Mouse (Mus musculus) adrenal gland, postnatal 4 days (tissue): ENCODE results near the gene Pdk4. TPM values are rescaled to one million over a fixed set of nuclear protein-coding genes. Genes with fewer than 3 reads are reported as not detected.

ENCODE experiments used
- DNase-seq, 2 experiments: peaks; one replicate each; pipeline ENCODE4 v3.0.0; 2021 to 2022; ENCODE audit warnings: low spot score in 2 of 2, mixed read lengths in 2 of 2
- total RNA-seq, 2 experiments: library from RNA; stranded (reverse); gene quantifications; 2 replicates each; pipeline ENCODE4 v1.2.3; 2021

The Pdk4 gene
- total RNA-seq, 2 experiments from 2014 or later = 71.3 to 86.9 TPM

GRCm38 (mm10) chr6:5447546-5447945 lies 48.6 kb downstream of the Pdk4 start:
- no peak for DNase-seq

- no peak for DNase-seq
Observed at GRCm38 (mm10) chr6:5447013-5447412, 49.1 kb downstream of the Pdk4 start.

DNA sequence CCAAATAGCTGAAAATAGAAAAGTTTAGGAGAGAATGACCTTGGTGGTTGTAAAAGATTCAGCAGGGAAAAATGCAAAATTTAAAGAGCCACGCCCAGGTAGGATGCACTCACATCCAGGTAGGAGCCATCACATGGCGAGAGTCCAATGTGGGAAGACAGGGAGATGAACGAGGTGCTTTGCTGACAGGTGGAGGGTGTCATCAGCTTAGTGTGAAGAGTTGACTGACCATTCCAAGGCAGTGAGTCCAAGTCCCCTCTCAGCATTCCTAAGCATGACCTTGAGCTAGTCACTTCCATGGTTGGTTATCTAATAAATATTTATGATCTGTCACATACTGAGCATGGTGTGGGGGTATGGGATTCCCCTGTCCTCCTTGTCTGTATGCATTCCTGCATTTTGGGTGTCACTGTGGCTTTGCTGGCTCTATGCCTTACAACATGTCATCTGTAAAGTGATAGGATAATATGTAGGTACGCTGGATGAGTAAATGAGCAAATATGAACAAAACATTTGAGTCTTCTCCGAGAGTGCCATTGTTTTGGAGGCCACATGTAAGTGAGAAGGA lies 51.7 kb downstream of the Pdk4 start:
- DNase-seq = no peak

- no peak for DNase-seq
Observed at GRCm38 (mm10) chr6:5443104-5443863, 52.8 kb downstream of the Pdk4 start.

- DNase-seq = no peak
Observed at GRCm38 (mm10) chr6:5442316-5443085, 53.6 kb downstream of the Pdk4 start.

DNA sequence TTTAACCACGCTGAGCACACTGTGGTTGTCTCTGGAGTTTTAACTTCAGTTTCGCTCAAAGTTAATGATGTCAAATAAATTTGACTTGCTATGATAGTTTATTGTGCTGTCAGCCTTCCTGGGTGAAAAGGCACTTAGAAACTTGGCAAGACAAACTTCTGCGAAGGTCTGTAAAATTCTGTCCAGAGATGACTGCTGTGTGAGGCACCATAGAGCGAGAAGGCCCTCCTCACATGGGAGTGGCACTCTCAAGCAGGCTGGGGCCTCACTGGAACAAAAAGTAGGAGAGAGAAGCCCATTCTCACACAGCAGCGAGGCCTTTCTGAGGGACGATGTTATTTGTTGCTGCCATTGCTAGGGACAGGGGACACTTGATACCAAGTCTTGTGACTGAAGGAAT lies 54.9 kb downstream of the Pdk4 start:
- no peak for DNase-seq

DNA sequence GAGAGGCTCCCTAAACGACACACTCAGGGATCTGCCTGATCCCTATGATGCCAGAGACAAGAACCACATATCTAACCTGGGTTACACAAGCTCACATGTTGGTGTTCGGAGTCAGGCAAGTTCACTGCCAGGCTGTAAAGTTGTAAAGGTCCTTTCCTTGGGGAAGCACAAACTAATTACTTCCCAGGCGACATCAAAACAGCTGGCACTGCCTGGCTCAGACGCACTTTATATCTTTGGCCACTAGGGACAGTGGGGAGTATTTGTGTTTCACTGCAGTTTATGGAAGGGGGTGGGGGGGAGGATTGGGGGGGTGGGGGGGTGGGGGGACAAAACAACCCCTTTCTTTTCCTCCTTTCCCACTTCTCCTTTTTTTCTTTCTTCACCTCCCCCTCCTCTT lies 58.4 kb downstream of the Pdk4 start:
- no peak for DNase-seq

GRCm38 (mm10) chr6:5433887-5434286 lies 62.2 kb downstream of the Pdk4 start:
- DNase-seq = no peak

Other genes with a start within 250 kb of the Pdk4 start
- gene Pon3, start 240.0 kb downstream of the Pdk4 start, total RNA-seq = 10 to 100 TPM; 71.9 to 76.9 TPM
- 10 to 100 TPM; 35.9 to 38.1 TPM for gene Pon2, start 197.9 kb downstream of the Pdk4 start, total RNA-seq
- 10 to 100 TPM; 12.2 to 12.4 TPM for gene Asb4, start 112.9 kb downstream of the Pdk4 start, total RNA-seq
- gene Dync1i1, start 229.3 kb upstream of the Pdk4 start, total RNA-seq = 1 to 10 TPM; 2.4 to 2.8 TPM